Mouse (Mus musculus) intestine, embryonic 16.5 days (tissue): ENCODE data around the gene Adra2c. TPM values are rescaled to one million over a fixed set of nuclear protein-coding genes. Genes with fewer than 3 reads are reported as not detected.

Source experiments
- ATAC-seq: fragments of 200-750 bp; cut with Nextera tagmentation; 2 replicates; pipeline ENCODE4 v1.8.0; 2017; ENCODE audit warnings: moderate TSS enrichment, moderate library complexity
- H3K27ac ChIP-seq: fragments of 300-500 bp; sonication (generic); 2 replicates; pipeline ENCODE4 v1.5.1; 2014; ENCODE audit warnings: mild to moderate bottlenecking, low read length
- H3K27me3 ChIP-seq: fragments of 300-500 bp; sonication (generic); replicated peaks from 2 replicates; pipeline ENCODE4 v1.6.1; 2014; ENCODE audit warnings: low read length, control low read depth, mixed read lengths; ENCODE audit not compliant: control insufficient read depth, insufficient read depth
- H3K36me3 ChIP-seq: fragments of 300-500 bp; sonication (generic); 2 replicates; pipeline ENCODE4 v1.6.1; 2014; ENCODE audit warnings: low read length, control low read depth; ENCODE audit not compliant: control insufficient read depth, insufficient read depth
- H3K4me1 ChIP-seq: fragments of 300-500 bp; sonication (generic); 2 replicates; pipeline ENCODE4 v1.6.1; 2014; ENCODE audit warnings: low read length, control low read depth, mixed read lengths; ENCODE audit not compliant: control insufficient read depth, insufficient read depth
- H3K4me2 ChIP-seq: fragments of 300-500 bp; sonication (generic); 2 replicates; pipeline ENCODE4 v1.6.1; 2014; ENCODE audit warnings: low read depth, low read length, control low read depth
- H3K4me3 ChIP-seq: fragments of 300-500 bp; sonication (generic); 2 replicates; pipeline ENCODE4 v1.5.1; 2014; ENCODE audit warnings: mild to moderate bottlenecking, low read length
- H3K9ac ChIP-seq: fragments of 300-500 bp; sonication (generic); 2 replicates; pipeline ENCODE4 v1.6.1; 2014; ENCODE audit warnings: low read depth, low read length
- H3K9me3 ChIP-seq: fragments of 300-500 bp; sonication (generic); 2 replicates; pipeline ENCODE4 v1.6.1; 2016; ENCODE audit warnings: low read length, control low read depth; ENCODE audit not compliant: control insufficient read depth
- whole genome bisulfite sequencing: fragments of 180-500 bp; shearing (Covaris S2); extraction: QIAGEN DNeasy Blood & Tissue Kit; methylation state at CpG from one replicate; pipeline ENCODE4 v1.1.7; 2014; 5-methylcytosine and 5-hydroxymethylcytosine counted together
- polyA plus RNA-seq: library from polyadenylated mRNA; unstranded; fragments of >200 nt; fragmentation: Nextera tagmentation; extraction: Ambion mirVana; gene quantifications from 2 replicates; pipeline ENCODE4 v1.2.1, GENCODE M21; 2015

Gene Adra2c
- polyA plus RNA-seq: not detected in 2 replicates

DNA sequence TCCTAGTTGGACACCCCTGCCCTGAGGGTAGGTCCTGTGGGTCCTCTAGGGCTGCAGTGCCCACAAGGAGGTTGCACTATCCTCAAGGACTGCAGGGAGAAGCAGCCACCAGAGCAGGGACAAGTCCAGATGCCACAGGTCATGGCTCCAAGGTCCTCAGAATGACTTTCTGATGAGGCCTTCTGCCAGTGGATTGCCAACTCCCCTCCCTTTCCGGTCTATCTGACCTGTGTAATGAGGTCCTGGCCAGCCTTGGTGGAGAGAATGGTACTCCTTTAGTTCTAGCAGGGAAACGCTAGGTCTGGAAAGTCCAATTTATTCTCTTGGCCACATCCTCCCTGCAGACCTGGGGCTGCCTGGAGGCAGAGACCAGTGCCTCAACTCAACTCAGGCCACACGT is at the start of gene Adra2c:
Adra2c (plus strand) TSS at position 301 of the 400 bp plus-strand sequence.
- Histone ChIP-seq H3K9ac (no peak within 1 kb of the TSS), H3K4me2 (peak within 1 kb of the TSS; percentile 78), H3K4me3 (peak within 1 kb of the TSS; percentile 44), H3K36me3 (no peaks in the 10 kb centered on the region), H3K9me3 (no peaks in the 10 kb centered on the region), H3K4me1 (no peaks in the 10 kb centered on the region; the same call in 1 of the 2 replicates), H3K27me3 (peaks cover 69% of the 10 kb centered on the region), H3K27ac (no peak within 1 kb of the TSS)
- ATAC-seq: no peak
- 48% methylated on average over 3 of the region's 3 CpGs for WGBS

DNA sequence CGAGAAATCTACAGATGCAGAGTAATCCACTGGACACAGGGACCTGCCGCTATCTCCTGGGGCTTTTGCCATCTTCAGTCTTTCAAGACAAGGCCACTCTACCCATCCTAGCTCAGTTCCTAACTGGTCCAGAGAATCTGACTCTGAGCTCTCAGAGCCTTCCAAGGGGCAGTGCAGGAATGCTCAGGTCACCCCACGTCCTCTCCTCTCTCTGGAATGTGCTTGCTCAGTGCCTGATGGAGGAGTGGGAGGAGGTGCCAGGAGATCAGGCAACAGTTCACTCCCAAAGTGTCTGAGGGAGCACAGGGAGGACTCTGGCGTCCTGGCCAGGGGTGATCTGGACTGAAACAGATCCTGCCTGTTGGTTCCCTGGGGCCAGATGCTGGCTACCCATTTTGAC is 45.0 kb upstream of the Adra2c start:
- Histone ChIP-seq H3K4me1 (no peaks in the 10 kb centered on the region), H3K9ac (no peak overlapping the region), H3K4me3 (no peak overlapping the region), H3K9me3 (no peaks in the 10 kb centered on the region), H3K27ac (no peak overlapping the region), H3K27me3 (no peaks in the 10 kb centered on the region), H3K4me2 (no peak overlapping the region), H3K36me3 (no peaks in the 10 kb centered on the region)
- WGBS: 58% methylated on average over 4 of the region's 4 CpGs
- ATAC-seq: no peak

DNA sequence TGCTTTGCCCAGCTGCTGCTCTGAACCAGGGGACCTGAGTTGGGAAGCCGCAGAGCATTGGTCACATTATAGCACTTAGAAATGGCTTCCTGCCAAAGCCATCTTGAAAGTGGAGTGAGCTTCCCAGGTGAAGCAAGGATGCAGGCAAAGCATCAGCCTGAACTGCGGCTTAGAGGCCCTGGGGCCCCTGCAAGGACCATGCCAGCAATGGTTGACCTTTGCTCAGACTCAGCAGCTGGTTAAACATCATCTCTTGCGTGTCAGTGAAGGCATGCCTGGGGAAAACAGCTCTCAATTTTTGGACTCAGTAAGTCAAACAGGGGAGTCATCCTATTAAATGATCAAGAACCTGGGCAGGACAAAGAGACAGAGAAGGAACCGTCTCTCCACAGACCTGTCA is 40.4 kb upstream of the Adra2c start:
- Histone ChIP-seq H3K27ac (no peak overlapping the region), H3K4me2 (no peak overlapping the region), H3K4me3 (no peak overlapping the region), H3K36me3 (no peaks in the 10 kb centered on the region), H3K4me1 (no peaks in the 10 kb centered on the region), H3K9me3 (no peaks in the 10 kb centered on the region), H3K27me3 (no peaks in the 10 kb centered on the region), H3K9ac (no peak overlapping the region)
- no peak for ATAC-seq
- 63% methylated on average over 4 of the region's 4 CpGs for WGBS

DNA sequence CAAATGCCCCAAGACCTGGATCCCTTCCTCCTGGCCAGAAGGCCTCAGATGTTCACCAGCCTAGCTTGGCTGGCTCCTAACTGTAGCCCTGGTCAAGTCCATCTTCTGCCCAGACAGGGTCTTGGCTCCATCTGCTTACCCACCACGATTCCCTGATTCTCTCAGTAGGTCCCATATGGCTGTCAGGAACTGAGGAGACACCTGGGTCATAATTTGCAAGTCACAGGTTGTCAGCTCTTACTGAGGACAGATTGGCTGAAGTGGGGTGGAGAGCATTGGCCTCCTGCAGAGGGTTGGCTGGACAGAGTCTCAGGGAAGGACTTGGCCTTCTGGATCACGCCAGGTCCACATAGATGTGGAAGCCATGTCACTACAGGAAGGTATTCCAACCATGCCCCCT is 39.5 kb upstream of the Adra2c start:
- Histone ChIP-seq H3K9me3 (no peaks in the 10 kb centered on the region), H3K27me3 (no peaks in the 10 kb centered on the region), H3K4me3 (no peak overlapping the region), H3K36me3 (no peaks in the 10 kb centered on the region), H3K27ac (no peak overlapping the region), H3K4me1 (no peaks in the 10 kb centered on the region), H3K9ac (no peak overlapping the region), H3K4me2 (no peak overlapping the region)
- ATAC-seq: no peak
- WGBS: 67% methylated on average over 2 of the region's 2 CpGs

DNA sequence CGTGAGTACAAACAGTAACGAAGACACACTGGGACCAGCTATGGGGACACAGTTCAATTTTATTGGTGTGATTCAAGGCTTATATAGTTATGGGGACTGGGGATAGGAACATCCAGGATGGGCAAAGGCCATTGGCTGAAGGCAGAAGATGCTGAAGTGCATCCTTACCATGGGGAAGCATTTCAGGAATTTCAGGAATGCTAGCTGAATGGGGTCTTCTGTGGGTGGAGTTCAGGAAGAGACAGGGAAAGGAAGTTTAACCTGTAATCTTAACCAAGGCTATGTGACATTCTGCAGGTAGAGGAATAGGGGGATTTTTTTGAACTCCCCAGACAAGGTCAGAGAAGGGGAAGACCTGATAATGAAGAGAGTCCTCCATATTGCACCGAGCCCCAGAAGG is 36.6 kb upstream of the Adra2c start:
- no peaks in the 10 kb centered on the region for H3K4me1 ChIP-seq
- whole genome bisulfite sequencing: 52% methylated on average over 3 of the region's 3 CpGs
- no peak for ATAC-seq
- no peaks in the 10 kb centered on the region for H3K36me3 ChIP-seq
- no peak overlapping the region for H3K9ac ChIP-seq
- H3K4me3 ChIP-seq: no peak overlapping the region
- H3K27me3 ChIP-seq: no peaks in the 10 kb centered on the region
- no peak overlapping the region for H3K27ac ChIP-seq
- no peaks in the 10 kb centered on the region for H3K9me3 ChIP-seq
- no peak overlapping the region for H3K4me2 ChIP-seq

DNA sequence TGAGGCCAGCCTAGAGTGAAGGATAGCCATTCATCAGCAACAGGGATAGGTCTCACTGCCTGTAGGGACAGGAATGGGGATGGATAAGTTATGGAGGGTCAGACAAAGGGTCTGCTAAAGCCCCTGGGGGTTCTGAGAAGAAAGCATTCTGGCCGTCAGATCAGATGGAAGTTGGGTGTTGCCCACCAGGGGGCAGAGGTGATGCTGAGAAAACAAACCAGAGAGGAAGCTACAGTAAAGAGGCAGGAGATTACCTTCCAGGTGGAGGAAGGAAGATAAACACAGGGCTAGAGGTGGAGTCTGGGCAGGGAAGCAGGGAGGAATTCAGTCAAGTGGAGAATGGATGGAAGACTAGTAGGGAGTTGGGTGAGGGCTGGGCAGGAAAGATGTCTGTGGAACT is 33.9 kb upstream of the Adra2c start:
- no peaks in the 10 kb centered on the region for H3K9me3 ChIP-seq

DNA sequence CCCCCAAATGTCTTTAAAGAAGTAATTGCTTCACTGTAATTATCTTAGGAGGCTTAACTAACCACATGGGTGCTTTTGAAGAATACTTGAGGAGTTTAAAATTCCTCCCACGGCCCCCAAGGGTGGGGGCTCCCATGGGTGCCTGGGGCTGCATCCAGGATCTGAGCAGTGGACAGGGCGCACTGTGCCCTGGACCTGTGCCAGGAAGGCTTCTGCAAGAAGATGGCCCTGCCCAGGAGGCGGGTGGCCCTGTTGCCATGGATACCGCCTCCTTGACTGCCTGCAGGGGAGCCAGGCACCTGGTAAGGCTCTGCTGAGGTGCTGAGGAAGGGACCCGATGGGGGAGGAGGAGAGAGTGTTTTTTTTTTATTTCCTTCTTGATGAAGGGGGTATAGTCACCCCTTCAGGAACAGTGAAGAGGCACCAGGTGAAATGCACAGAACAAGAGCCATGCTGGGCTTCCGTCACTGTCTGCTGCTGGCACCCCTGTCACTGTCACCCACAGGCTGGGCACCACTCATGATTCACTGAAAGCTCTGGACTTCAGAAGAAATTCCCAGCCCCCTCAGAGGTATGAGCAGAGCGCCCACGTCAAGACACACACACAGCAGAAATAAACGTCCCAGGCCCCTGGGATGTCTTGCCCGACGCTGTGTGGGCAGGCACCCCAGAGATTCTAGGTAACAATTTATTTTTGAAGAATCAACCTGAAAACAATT is 32.4 kb upstream of the Adra2c start:
- ATAC-seq: no peak
- no peak overlapping the region for H3K4me3 ChIP-seq
- no peak overlapping the region for H3K4me2 ChIP-seq
- H3K36me3 ChIP-seq: no peaks in the 10 kb centered on the region
- no peak overlapping the region for H3K27ac ChIP-seq
- no peaks in the 10 kb centered on the region; the same call in 1 of the 2 replicates for H3K27me3 ChIP-seq
- WGBS: 52% methylated on average over 11 of the region's 11 CpGs
- no peaks in the 10 kb centered on the region for H3K9me3 ChIP-seq
- H3K9ac ChIP-seq: no peak overlapping the region
- H3K4me1 ChIP-seq: no peaks in the 10 kb centered on the region

More for the DNA sequence above, 33.9 kb upstream of the Adra2c start:
- H3K27ac ChIP-seq: no peak overlapping the region
- no peaks in the 10 kb centered on the region; the same call in 1 of the 2 replicates for H3K27me3 ChIP-seq
- H3K4me1 ChIP-seq: no peaks in the 10 kb centered on the region
- no peak for ATAC-seq
- no peak overlapping the region for H3K4me3 ChIP-seq
- H3K36me3 ChIP-seq: no peaks in the 10 kb centered on the region
- no peak overlapping the region for H3K4me2 ChIP-seq
- WGBS: 12% methylated on average over 1 of the region's 1 CpGs
- H3K9ac ChIP-seq: no peak overlapping the region

DNA sequence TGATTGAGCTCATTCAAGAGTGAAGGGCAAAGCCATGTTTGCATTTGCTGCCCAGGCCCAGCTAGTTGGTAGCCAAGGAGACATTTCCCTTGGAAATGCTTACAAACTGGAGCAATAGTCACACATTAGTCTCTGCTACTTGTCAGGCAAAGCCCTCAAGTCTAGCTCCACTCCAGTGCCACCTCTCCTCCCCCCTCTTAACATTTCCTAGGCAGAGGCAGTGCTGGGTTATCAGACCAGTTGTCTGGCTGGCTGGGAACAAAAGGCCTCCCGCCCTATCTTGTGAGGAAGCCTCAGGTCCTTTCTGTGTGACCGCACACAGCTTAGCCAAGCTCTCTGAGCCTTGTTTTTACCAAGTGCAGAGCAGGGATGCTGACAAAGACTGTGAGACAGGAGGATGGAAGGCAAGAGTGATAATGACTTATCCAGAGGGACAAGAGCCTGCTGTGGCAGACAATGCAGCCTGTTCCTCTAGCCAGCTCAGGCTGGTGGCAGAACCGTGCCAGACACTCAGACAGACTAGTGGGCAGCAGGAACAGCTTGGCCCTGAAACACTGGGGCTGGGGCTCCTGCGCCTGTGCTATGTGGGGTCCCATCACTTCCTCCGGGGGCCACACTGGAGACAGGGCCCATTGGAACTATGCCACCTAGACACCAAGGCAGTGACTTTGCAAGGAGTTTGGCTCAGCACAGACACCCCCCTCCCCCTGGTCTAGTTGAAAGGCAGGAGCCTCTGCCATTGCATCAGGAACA is 23.0 kb upstream of the Adra2c start:
- H3K36me3 ChIP-seq: no peaks in the 10 kb centered on the region
- 73% methylated on average over 5 of the region's 5 CpGs for WGBS
- no peak overlapping the region for H3K9ac ChIP-seq
- no peaks in the 10 kb centered on the region for H3K4me1 ChIP-seq
- H3K27me3 ChIP-seq: no peaks in the 10 kb centered on the region
- H3K9me3 ChIP-seq: no peaks in the 10 kb centered on the region
- H3K4me2 ChIP-seq: no peak overlapping the region
- no peak overlapping the region for H3K4me3 ChIP-seq
- ATAC-seq: no peak
- no peak overlapping the region for H3K27ac ChIP-seq

DNA sequence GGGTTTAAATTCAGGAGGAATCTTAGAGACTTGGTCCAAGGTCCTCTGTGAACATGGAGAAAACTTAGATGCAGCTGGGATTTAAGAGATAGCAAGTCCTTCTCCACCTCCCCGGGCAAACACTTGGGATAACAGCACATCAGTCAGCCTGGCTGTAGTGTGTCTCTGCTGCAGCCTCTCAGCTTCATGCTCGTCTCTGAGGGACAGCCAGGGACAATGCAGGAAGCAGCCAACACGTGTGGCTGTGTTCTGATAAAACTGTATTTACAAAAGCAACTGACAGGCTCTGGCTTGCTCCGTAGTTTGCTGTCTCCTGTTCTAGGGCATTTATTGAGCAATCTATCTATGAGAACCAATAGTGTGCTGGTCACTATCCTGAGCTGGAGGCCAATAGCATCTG is 14.4 kb upstream of the Adra2c start:
- no peaks in the 10 kb centered on the region for H3K27me3 ChIP-seq
- H3K27ac ChIP-seq: no peak overlapping the region
- 18% methylated on average over 4 of the region's 4 CpGs for WGBS
- no peak overlapping the region for H3K4me2 ChIP-seq
- no peaks in the 10 kb centered on the region for H3K4me1 ChIP-seq
- ATAC-seq: no peak
- H3K4me3 ChIP-seq: no peak overlapping the region
- H3K9me3 ChIP-seq: no peaks in the 10 kb centered on the region
- H3K36me3 ChIP-seq: no peaks in the 10 kb centered on the region
- H3K9ac ChIP-seq: no peak overlapping the region
